16 mouse cellular contexts compared by ENCODE assay signal in genomic region chr12:108979977-108980376, GRCm38 (mm10).
DNase-seq lines count a peak whose midpoint lies in the region; ATAC-seq and TF ChIP-seq lines count a peak whose summit lies in the region.
"Had no signal": no experiment of that assay in that cellular context is flagged by ENCODE, and none has a peak within 500 bp of the region (broad histone marks: within the 10 kb centered on the region; RNA-seq: fewer than 3 reads in every experiment).

No protein-coding gene starts in this region.

- DNase-seq in hindbrain, embryonic 11.5 days (ENCODE audit: low spot score), result peak; percentile 41
- DNase-seq in lung, postnatal 0 days (ENCODE audit: low spot score), result no peak
- no peak for DNase-seq in lung, postnatal 25 days (ENCODE audit: low spot score)
- peak; percentile 22 for DNase-seq in forebrain, embryonic 14.5 days (ENCODE audit: low spot score)
- peak; percentile 44 for DNase-seq in retina, embryonic 14.5 days (ENCODE audit: low spot score)
- no peak for DNase-seq in cerebellum, adult 8-10 months
- DNase-seq: adrenal gland, postnatal 25 days; B cell, adult 2 months; cerebellum, adult 2 months; gastrocnemius, postnatal 14 days; left cerebral cortex, postnatal 4 days; thymus, postnatal 25 days had no signal

- H3K4me2 ChIP-seq in hindbrain, embryonic 11.5 days (replicated peaks; ENCODE audit: low read depth, low read length), result no peak overlapping the region
- H3K4me2 ChIP-seq in hindbrain, embryonic 13.5 days, result no peak overlapping the region
- H3K4me2 ChIP-seq in lung, postnatal 0 days (replicated peaks; ENCODE audit: low read depth, low read length), result no peak overlapping the region
- no peak overlapping the region for H3K4me2 ChIP-seq in forebrain, embryonic 14.5 days (ENCODE audit: low read length)
- H3K4me2 ChIP-seq: liver, embryonic 15.5 days had no signal

- no peak for TF ChIP-seq EP300 in lung, postnatal 0 days (IDR thresholded peaks at IDR 0.05)

- no peak overlapping the region for H3K4me3 ChIP-seq in hindbrain, embryonic 11.5 days (ENCODE audit: low read depth, low read length)
- H3K4me3 ChIP-seq in hindbrain, embryonic 13.5 days, result no peak overlapping the region
- H3K4me3 ChIP-seq in lung, postnatal 0 days (ENCODE audit: low read depth, low read length), result no peak overlapping the region
- no peak overlapping the region for H3K4me3 ChIP-seq in forebrain, embryonic 14.5 days (ENCODE audit: low read depth, low read length)
- H3K4me3 ChIP-seq: liver, embryonic 15.5 days had no signal

- H3K36me3 ChIP-seq in hindbrain, embryonic 11.5 days (ENCODE audit: control insufficient read depth, insufficient read depth, low read length), result no peaks in the 10 kb centered on the region
- no peaks in the 10 kb centered on the region for H3K36me3 ChIP-seq in hindbrain, embryonic 13.5 days
- H3K36me3 ChIP-seq in lung, postnatal 0 days (ENCODE audit: insufficient read depth, low read length), result no peaks in the 10 kb centered on the region
- H3K36me3 ChIP-seq in forebrain, embryonic 14.5 days (ENCODE audit: control insufficient read depth, insufficient read depth, low read length), result no peaks in the 10 kb centered on the region
- H3K36me3 ChIP-seq: liver, embryonic 15.5 days had no signal

- peak; percentile 35 for TF ChIP-seq CTCF in lung, postnatal 0 days (IDR thresholded peaks at IDR 0.05)

- ATAC-seq in hindbrain, embryonic 11.5 days (ENCODE audit: low FRiP score), result peak; percentile 60; the same call in 1 of the 2 replicates
- ATAC-seq in hindbrain, embryonic 13.5 days (ENCODE audit: low FRiP score), result no peak
- ATAC-seq in lung, postnatal 0 days, result no peak
- ATAC-seq in forebrain, embryonic 14.5 days, result peak; percentile 63
- no peak for ATAC-seq in megakaryocyte progenitor cell, adult 5-6 weeks (replicated peaks; ENCODE audit: poor library complexity)
- ATAC-seq: Patski had no signal

- peaks cover 6% of the 10 kb centered on the region; the same call in 1 of the 2 replicates for H3K4me1 ChIP-seq in hindbrain, embryonic 11.5 days (replicated peaks; ENCODE audit: control insufficient read depth, insufficient read depth, low read length)
- peaks cover 59% of the 10 kb centered on the region for H3K4me1 ChIP-seq in hindbrain, embryonic 13.5 days (replicated peaks)
- no peaks in the 10 kb centered on the region for H3K4me1 ChIP-seq in lung, postnatal 0 days (ENCODE audit: insufficient read depth, low read depth, low read length)
- peaks cover 17% of the 10 kb centered on the region for H3K4me1 ChIP-seq in forebrain, embryonic 14.5 days (ENCODE audit: control insufficient read depth, insufficient read depth, low read length)
- H3K4me1 ChIP-seq: liver, embryonic 15.5 days had no signal

- WGBS in hindbrain, embryonic 11.5 days, result 24% methylated on average over 10 of the region's 10 CpGs
- WGBS in hindbrain, embryonic 13.5 days, result 33% methylated on average over 10 of the region's 10 CpGs
- 35% methylated on average over 10 of the region's 10 CpGs for WGBS in lung, postnatal 0 days
- 18% methylated on average over 10 of the region's 10 CpGs for WGBS in forebrain, embryonic 14.5 days

- H3K9me3 ChIP-seq in hindbrain, embryonic 11.5 days (ENCODE audit: control insufficient read depth, low read length), result no peaks in the 10 kb centered on the region
- no peaks in the 10 kb centered on the region for H3K9me3 ChIP-seq in hindbrain, embryonic 13.5 days
- no peaks in the 10 kb centered on the region for H3K9me3 ChIP-seq in lung, postnatal 0 days (ENCODE audit: low read length)
- H3K9me3 ChIP-seq in forebrain, embryonic 14.5 days (replicated peaks; ENCODE audit: control insufficient read depth, low read length), result no peaks in the 10 kb centered on the region
- H3K9me3 ChIP-seq: liver, embryonic 15.5 days had no signal

- H3K27ac ChIP-seq in hindbrain, embryonic 11.5 days (ENCODE audit: low read depth, low read length), result no peak overlapping the region
- H3K27ac ChIP-seq in hindbrain, embryonic 13.5 days, result no peak overlapping the region
- H3K27ac ChIP-seq in lung, postnatal 0 days (ENCODE audit: low read length), result no peak overlapping the region
- no peak overlapping the region for H3K27ac ChIP-seq in forebrain, embryonic 14.5 days (ENCODE audit: low read depth, low read length)
- H3K27ac ChIP-seq: liver, embryonic 15.5 days had no signal

- no peaks in the 10 kb centered on the region for H3K27me3 ChIP-seq in hindbrain, embryonic 11.5 days (ENCODE audit: control insufficient read depth, insufficient read depth, low read length)
- H3K27me3 ChIP-seq in hindbrain, embryonic 13.5 days, result 0 out of 2 replicates have a peak, but pooled peaks cover 9% of the 10 kb centered on the region
- no peaks in the 10 kb centered on the region for H3K27me3 ChIP-seq in lung, postnatal 0 days (replicated peaks; ENCODE audit: insufficient read depth, low read length)
- H3K27me3 ChIP-seq in forebrain, embryonic 14.5 days (replicated peaks; ENCODE audit: control insufficient read depth, insufficient read depth, low read length), result no peaks in the 10 kb centered on the region
- H3K27me3 ChIP-seq: liver, embryonic 15.5 days; Patski had no signal

- no peak overlapping the region for H3K9ac ChIP-seq in hindbrain, embryonic 11.5 days (ENCODE audit: low read depth, low read length)
- H3K9ac ChIP-seq in hindbrain, embryonic 13.5 days, result no peak overlapping the region
- H3K9ac ChIP-seq in lung, postnatal 0 days (replicated peaks; ENCODE audit: low read depth), result no peak overlapping the region
- no peak overlapping the region for H3K9ac ChIP-seq in forebrain, embryonic 14.5 days (ENCODE audit: low read length)
- H3K9ac ChIP-seq: liver, embryonic 15.5 days had no signal

Comparison
In these comparisons a context has a peak if more than half of its experiments do, and no peak if none do; other contexts are left out.
1. ATAC-seq: peak in hindbrain, embryonic 11.5 days (single experiment) and forebrain, embryonic 14.5 days (single experiment); none in hindbrain, embryonic 13.5 days (single experiment), lung, postnatal 0 days (single experiment) and megakaryocyte progenitor cell, adult 5-6 weeks (single experiment).
2. DNase-seq: peak in hindbrain, embryonic 11.5 days (single experiment), forebrain, embryonic 14.5 days (single experiment) and retina, embryonic 14.5 days (single experiment); none in lung, postnatal 0 days (single experiment), lung, postnatal 25 days (single experiment) and cerebellum, adult 8-10 months (single experiment).